Mouse (Mus musculus): ENCODE data around the gene Repin1.
"Not testable (repeated sequence)": the region's sequence is repeated elsewhere in the genome, so short reads cannot be mapped to it uniquely, and the experiment has no call there.

Gene Repin1

GRCm38 (mm10) chr6:48579215-48579648 is 14.5 kb upstream of the Repin1 start:
- no peak for DNase-seq (ENCODE audit: low read depth, low spot score)

GRCm38 (mm10) chr6:48581257-48581656 is 12.4 kb upstream of the Repin1 start:
- DNase-seq (ENCODE audit: low read depth, low spot score) = no peak

- DNase-seq (ENCODE audit: low read depth, low spot score) = no peak
Measured at GRCm38 (mm10) chr6:48582037-48582436, 11.6 kb upstream of the Repin1 start.

GRCm38 (mm10) chr6:48589194-48589750 is 4.4 kb upstream of the Repin1 start, which contains the start of gene Gm45021:
Gene Gm45021 (plus strand): TSS chr6:48589610.
- DNase-seq (ENCODE audit: low read depth, low spot score) = no peak

GRCm38 (mm10) chr6:48591221-48591845 is 2.4 kb upstream of the Repin1 start:
- DNase-seq (ENCODE audit: low read depth, low spot score) = no peak

GRCm38 (mm10) chr6:48591871-48592270 is 1.8 kb upstream of the Repin1 start:
- DNase-seq (ENCODE audit: low read depth, low spot score) = no peak

GRCm38 (mm10) chr6:48594043-48594738 is 508 bp downstream of the Repin1 start:
- DNase-seq (ENCODE audit: low read depth, low spot score) = peak; percentile 20

GRCm38 (mm10) chr6:48595278-48595677 is 1.6 kb downstream of the Repin1 start:
- no peak for DNase-seq (ENCODE audit: low read depth, low spot score)

- DNase-seq (ENCODE audit: low read depth, low spot score) = no peak
Measured at GRCm38 (mm10) chr6:48596545-48597232, 3.0 kb downstream of the Repin1 start.

GRCm38 (mm10) chr6:48597233-48597625 is 3.5 kb downstream of the Repin1 start:
- DNase-seq (ENCODE audit: low read depth, low spot score) = no peak

GRCm38 (mm10) chr6:48600594-48600993 is 6.9 kb downstream of the Repin1 start:
- DNase-seq (ENCODE audit: low read depth, low spot score) = no peak

GRCm38 (mm10) chr6:48601271-48602079 is 7.8 kb downstream of the Repin1 start, which contains the start of gene Zfp775:
Gene Zfp775 (plus strand): TSS chr6:48602063.
- no peak for DNase-seq (ENCODE audit: low read depth, low spot score)

GRCm38 (mm10) chr6:48602080-48602741 is 8.5 kb downstream of the Repin1 start:
- no peak for DNase-seq (ENCODE audit: low read depth, low spot score)

GRCm38 (mm10) chr6:48608124-48608523 is 14.4 kb downstream of the Repin1 start:
- no peak for DNase-seq (ENCODE audit: low read depth, low spot score)

- DNase-seq (ENCODE audit: low read depth, low spot score) = no peak
Measured at GRCm38 (mm10) chr6:48609512-48609911, 15.8 kb downstream of the Repin1 start.

GRCm38 (mm10) chr6:48610657-48611056 is 17.0 kb downstream of the Repin1 start:
- DNase-seq (ENCODE audit: low read depth, low spot score) = no peak

GRCm38 (mm10) chr6:48613464-48613863 is 19.8 kb downstream of the Repin1 start:
- DNase-seq (ENCODE audit: low read depth, low spot score) = no peak

- no peak for DNase-seq (ENCODE audit: low read depth, low spot score)
Measured at GRCm38 (mm10) chr6:48614756-48615155, 21.1 kb downstream of the Repin1 start.

- no peak for DNase-seq (ENCODE audit: low read depth, low spot score)
Measured at GRCm38 (mm10) chr6:48620031-48620430, 26.3 kb downstream of the Repin1 start.

GRCm38 (mm10) chr6:48622186-48622843 is 28.6 kb downstream of the Repin1 start:
- DNase-seq (ENCODE audit: low read depth, low spot score) = not testable (repeated sequence)

All from WW6 (cell line).